Mouse (Mus musculus): ENCODE measurements around the gene Alg14. TPM values are rescaled to one million over a fixed set of nuclear protein-coding genes. Genes with fewer than 3 reads are reported as not detected.

The Alg14 gene
- total RNA-seq (2021) = 10 to 100 TPM; 20.8 to 22.2 TPM

DNA sequence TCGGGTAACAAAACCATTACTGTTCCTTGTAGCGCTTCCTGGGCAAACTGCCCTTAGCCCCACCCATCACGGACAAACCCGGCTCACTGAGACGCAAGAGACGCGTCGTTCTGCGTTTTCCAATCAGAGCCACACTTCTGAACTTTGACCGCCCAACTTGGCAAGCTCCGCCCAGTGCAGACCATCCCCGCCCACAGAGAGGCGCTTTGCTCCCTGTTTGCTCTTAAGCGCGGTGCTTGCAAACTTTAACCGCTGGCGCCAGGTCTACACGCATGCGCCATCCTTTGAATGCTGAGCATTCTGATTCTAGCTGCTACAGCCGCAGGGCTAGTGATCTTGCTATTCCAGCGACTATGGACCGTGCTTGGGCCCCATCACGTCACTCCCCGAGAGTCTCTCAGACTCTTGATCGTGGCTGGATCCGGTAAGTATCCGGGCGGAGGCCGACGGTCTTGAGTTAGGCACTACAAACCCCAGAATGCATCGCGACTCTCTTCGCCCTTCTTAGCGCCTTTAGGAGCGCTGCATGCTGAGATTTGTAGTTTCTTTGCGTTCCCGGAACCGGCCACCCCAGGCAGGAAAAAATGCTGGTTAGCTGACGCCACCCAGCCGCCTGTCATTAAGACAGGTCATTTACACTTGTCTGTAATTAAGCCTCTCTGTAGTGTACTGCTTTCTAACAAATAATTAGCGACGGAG, at the start of gene Alg14:
Gene Alg14, plus strand, starts transcription at position 214 of the 699 bp plus-strand sequence.
- DNase-seq (ENCODE audit: extremely low spot score in 1 of 2, low spot score in 2 of 2) = peak; percentile 97 to 98
- intact Hi-C loops (cut with DNase I) = loop anchor here (5.0 kb wide), 1 partner anchor 119 kb away; the partner anchor contains the start of gene Rwdd3

- intact Hi-C loops (cut with DNase I) = no loop called here
Observed at GRCm38 (mm10) chr3:121242111-121242936, 49.2 kb upstream of the Alg14 start.

GRCm38 (mm10) chr3:121242941-121243340, 48.6 kb upstream of the Alg14 start:
- DNase-seq (ENCODE audit: extremely low spot score in 1 of 2, low spot score in 2 of 2) = no peak
- intact Hi-C loops (cut with DNase I) = no loop called here

More at GRCm38 (mm10) chr3:121242111-121242936, 49.2 kb upstream of the Alg14 start:
- no peak for DNase-seq (ENCODE audit: extremely low spot score in 1 of 2, low spot score in 2 of 2)

DNA sequence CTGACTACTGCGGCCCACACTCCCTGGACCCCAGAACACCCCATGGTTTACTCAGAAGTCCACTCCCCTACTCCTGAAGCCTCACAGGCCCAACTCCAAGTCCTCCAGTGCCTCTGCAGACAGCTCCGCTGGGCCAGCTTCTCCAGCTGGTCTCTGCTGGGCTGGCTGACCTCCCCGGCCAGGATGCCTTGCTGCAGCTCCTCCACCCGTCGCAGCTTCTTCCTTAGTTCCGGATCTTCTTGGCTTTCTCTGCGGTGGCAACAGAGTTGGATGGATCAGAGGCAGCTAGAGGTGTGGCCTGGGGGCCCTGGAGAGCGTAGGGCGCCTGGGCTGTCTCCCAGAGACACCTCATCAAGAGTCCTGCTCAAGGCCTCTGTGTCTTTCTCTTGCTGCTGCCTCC, 41.5 kb upstream of the Alg14 start:
- DNase-seq (ENCODE audit: extremely low spot score in 1 of 2, low spot score in 2 of 2) = no peak
- intact Hi-C loops (cut with DNase I) = no loop called here

DNA sequence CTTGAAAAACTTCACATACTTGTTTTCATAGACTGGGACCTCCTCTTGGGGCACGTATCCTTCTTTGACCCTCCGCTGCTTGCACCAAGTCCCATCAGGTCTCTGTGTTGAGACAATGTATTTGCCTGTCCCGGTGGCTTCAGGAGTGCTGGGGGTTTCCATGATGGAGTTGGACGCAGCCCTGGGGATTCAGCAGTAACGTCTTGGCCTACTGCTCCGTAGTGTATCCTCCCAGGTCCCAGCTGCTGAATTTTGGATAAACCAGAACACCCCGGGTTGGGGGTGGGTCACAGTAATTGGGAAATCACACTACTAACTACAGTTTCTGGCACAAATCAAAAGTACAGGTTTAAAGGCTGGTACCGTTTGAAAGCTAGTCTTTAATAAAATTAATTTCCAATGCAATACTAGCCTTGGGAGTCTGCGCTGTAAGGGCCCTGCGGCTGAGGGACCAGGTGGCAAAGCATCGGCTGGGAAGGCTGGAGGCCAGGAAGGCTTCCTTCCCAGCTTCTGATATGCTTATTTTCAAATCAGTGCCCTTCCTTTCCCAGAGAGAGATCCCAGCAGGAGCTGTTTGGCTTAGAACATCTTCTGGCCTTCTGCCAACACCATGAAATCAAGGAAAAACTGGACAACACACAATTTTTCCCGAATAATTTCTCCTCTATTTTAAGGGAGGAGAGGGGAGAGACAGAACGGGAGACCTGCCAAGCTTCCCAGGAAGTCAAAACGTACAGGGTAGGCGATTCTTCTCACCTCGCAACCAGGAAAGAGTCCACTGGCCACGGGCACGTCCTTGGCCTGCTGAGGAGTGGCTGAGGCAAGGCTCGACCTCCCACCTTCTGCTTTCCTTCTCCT, 40.8 kb upstream of the Alg14 start:
- peak in 1 of 2 experiments; percentile 48 for DNase-seq (ENCODE audit: extremely low spot score in 1 of 2, low spot score in 2 of 2)
- intact Hi-C loops (cut with DNase I) = no loop called here

GRCm38 (mm10) chr3:121255501-121255900, 36.1 kb upstream of the Alg14 start:
- intact Hi-C loops (cut with DNase I) = no loop called here
- no peak for DNase-seq (ENCODE audit: extremely low spot score in 1 of 2, low spot score in 2 of 2)

GRCm38 (mm10) chr3:121256131-121256530, 35.4 kb upstream of the Alg14 start:
- intact Hi-C loops (cut with DNase I) = no loop called here
- DNase-seq (ENCODE audit: extremely low spot score in 1 of 2, low spot score in 2 of 2) = no peak

GRCm38 (mm10) chr3:121257418-121257817, 34.2 kb upstream of the Alg14 start:
- no peak for DNase-seq (ENCODE audit: extremely low spot score in 1 of 2, low spot score in 2 of 2)
- intact Hi-C loops (cut with DNase I) = no loop called here

- DNase-seq (ENCODE audit: extremely low spot score in 1 of 2, low spot score in 2 of 2) = peak in 1 of 2 experiments; percentile 43
- intact Hi-C loops (cut with DNase I) = no loop called here
Observed at GRCm38 (mm10) chr3:121258521-121259478, 32.8 kb upstream of the Alg14 start.

DNA sequence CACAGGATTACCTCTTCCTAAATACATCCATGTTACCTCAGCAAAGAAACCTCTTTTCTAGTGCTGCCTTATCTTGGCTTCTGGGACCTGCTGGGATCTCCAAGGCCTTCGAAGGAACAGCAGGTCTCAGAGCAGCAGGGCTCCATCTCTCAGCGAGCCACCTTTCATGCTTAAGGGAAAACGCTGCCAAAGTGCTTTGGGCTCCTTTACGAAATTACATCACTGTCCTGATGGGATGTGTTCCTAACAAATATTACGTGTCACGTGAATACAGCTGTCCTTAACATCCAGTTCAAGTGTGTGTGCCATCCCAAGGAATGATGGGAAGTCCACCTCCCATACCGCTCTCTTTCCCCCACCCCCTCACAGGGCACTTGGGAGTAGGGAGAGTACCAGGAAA, 31.5 kb upstream of the Alg14 start:
- intact Hi-C loops (cut with DNase I) = loop anchor here (10.0 kb wide), 1 partner anchor 85 kb away; the partner anchor contains the start of gene Rwdd3
- DNase-seq (ENCODE audit: extremely low spot score in 1 of 2, low spot score in 2 of 2) = no peak

DNA sequence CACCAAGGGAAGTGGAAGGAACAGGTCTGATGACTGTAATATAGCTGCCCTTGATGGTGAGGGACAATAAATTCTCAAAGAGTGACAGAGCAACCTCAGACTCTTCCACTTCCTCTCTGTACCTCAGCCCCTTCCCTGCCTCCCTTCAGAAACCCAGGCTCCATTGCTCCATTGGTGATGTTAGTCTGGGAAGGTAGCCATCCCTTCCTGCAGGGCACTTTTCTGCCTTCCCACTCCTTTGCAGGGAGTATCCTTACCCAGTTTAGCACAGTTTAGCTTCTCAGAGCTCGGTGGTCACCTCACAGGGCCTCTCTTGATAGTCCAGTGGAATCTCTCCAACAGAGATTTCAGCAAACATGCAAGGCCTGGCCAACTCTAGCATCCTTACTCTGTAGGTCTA, 30.7 kb upstream of the Alg14 start:
- intact Hi-C loops (cut with DNase I) = loop anchor here (10.0 kb wide), 1 partner anchor 86 kb away; the partner anchor contains the start of gene Rwdd3

DNA sequence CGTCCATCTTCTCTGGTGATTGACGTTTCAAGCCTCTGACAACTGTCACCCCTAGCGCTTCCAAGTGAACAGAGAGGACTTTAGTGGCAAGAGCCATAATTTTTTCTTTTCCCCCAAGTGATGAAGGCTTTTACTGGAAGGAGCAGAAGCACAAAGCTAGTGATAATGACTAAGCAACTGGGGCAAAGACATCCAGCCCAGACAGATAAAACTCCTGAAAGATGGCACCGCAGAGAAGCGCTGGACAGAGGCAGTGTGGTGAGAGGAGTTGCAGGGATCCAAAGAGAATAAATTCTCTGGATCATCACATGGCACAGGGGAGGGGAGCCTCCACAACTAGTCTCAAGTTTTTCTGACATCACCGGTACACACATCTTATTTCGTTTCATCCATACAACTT, 30.3 kb upstream of the Alg14 start:
- DNase-seq (ENCODE audit: extremely low spot score in 1 of 2, low spot score in 2 of 2) = no peak
- intact Hi-C loops (cut with DNase I) = loop anchor here (10.0 kb wide), 1 partner anchor 86 kb away; the partner anchor contains the start of gene Rwdd3

More for the DNA sequence above, 30.7 kb upstream of the Alg14 start:
- no peak for DNase-seq (ENCODE audit: extremely low spot score in 1 of 2, low spot score in 2 of 2)

- DNase-seq (ENCODE audit: extremely low spot score in 1 of 2, low spot score in 2 of 2) = no peak
Observed at GRCm38 (mm10) chr3:121261939-121262520, 29.5 kb upstream of the Alg14 start.

GRCm38 (mm10) chr3:121262521-121263204, 28.9 kb upstream of the Alg14 start:
- peak in 1 of 2 experiments; percentile 71 for DNase-seq (ENCODE audit: extremely low spot score in 1 of 2, low spot score in 2 of 2)
- intact Hi-C loops (cut with DNase I) = loop anchor here (10.0 kb wide), 1 partner anchor 88 kb away; the partner anchor contains the start of gene Rwdd3

More at GRCm38 (mm10) chr3:121261939-121262520, 29.5 kb upstream of the Alg14 start:
- intact Hi-C loops (cut with DNase I) = loop anchor here (10.0 kb wide), 1 partner anchor 87 kb away; the partner anchor contains the start of gene Rwdd3

- DNase-seq (ENCODE audit: extremely low spot score in 1 of 2, low spot score in 2 of 2) = peak in 1 of 2 experiments; percentile 61
- intact Hi-C loops (cut with DNase I) = loop anchor here (10.0 kb wide), 1 partner anchor 88 kb away; the partner anchor contains the start of gene Rwdd3
Observed at GRCm38 (mm10) chr3:121263205-121263548, 28.4 kb upstream of the Alg14 start.

- no peak for DNase-seq (ENCODE audit: extremely low spot score in 1 of 2, low spot score in 2 of 2)
- intact Hi-C loops (cut with DNase I) = loop anchor here (10.0 kb wide), 1 partner anchor 89 kb away; the partner anchor contains the start of gene Rwdd3
Observed at GRCm38 (mm10) chr3:121264242-121264641, 27.3 kb upstream of the Alg14 start.

Data from left cerebral cortex, postnatal 10 days (tissue).